Mouse (Mus musculus) embryonic facial prominence, embryonic 14.5 days (tissue): ENCODE data around the gene Klhl26. TPM values are rescaled to one million over a fixed set of nuclear protein-coding genes. Genes with fewer than 3 reads are reported as not detected.

Experiments used
- ATAC-seq: fragments of 200-750 bp; cut with Nextera tagmentation; 2 replicates; pipeline ENCODE4 v1.8.0; 2017; ENCODE audit warnings: low read depth, moderate number of reproducible peaks, moderate TSS enrichment
- DNase-seq: peaks from one replicate; pipeline ENCODE4 v3.0.0-alpha.2; 2015; ENCODE audit warnings: low spot score
- H3K27ac ChIP-seq: fragments of 300-500 bp; sonication (generic); replicated peaks from 2 replicates; pipeline ENCODE4 v1.5.1; 2014; ENCODE audit warnings: low read depth, mild to moderate bottlenecking, low read length, moderate library complexity
- H3K27me3 ChIP-seq: fragments of 300-500 bp; sonication (generic); replicated peaks from 2 replicates; pipeline ENCODE4 v1.6.1; 2014; ENCODE audit warnings: low read length; ENCODE audit not compliant: control insufficient read depth, insufficient read depth
- H3K36me3 ChIP-seq: fragments of 300-500 bp; sonication (generic); 2 replicates; pipeline ENCODE4 v1.6.1; 2014; ENCODE audit warnings: low read length, mixed read lengths; ENCODE audit not compliant: control insufficient read depth, insufficient read depth
- H3K4me1 ChIP-seq: fragments of 300-500 bp; sonication (generic); 2 replicates; pipeline ENCODE4 v1.6.1; 2014; ENCODE audit warnings: antibody characterized with exemption, low read length; ENCODE audit not compliant: control insufficient read depth, insufficient read depth
- H3K4me2 ChIP-seq: fragments of 300-500 bp; sonication (generic); 2 replicates; pipeline ENCODE4 v1.6.1; 2014; ENCODE audit warnings: low read depth, mild to moderate bottlenecking, low read length, moderate library complexity, mixed read lengths
- H3K4me3 ChIP-seq: fragments of 300-500 bp; sonication (generic); 2 replicates; pipeline ENCODE4 v1.5.1; 2014; ENCODE audit warnings: low read depth, mild to moderate bottlenecking, low read length
- H3K9ac ChIP-seq: fragments of 300-500 bp; sonication (generic); 2 replicates; pipeline ENCODE4 v1.6.1; 2014; ENCODE audit warnings: low read depth, mild to moderate bottlenecking, low read length, moderate library complexity, mixed read lengths
- H3K9me3 ChIP-seq: fragments of 300-500 bp; sonication (generic); 2 replicates; pipeline ENCODE4 v1.6.1; 2016; ENCODE audit warnings: low read length; ENCODE audit not compliant: control insufficient read depth
- WGBS: fragments of 180-500 bp; shearing (Covaris S2); extraction: QIAGEN DNeasy Blood & Tissue Kit; methylation state at CpG from one replicate; pipeline ENCODE4 v1.1.7; 2014; 5-methylcytosine and 5-hydroxymethylcytosine counted together
- polyA plus RNA-seq: library from polyadenylated mRNA; unstranded; fragments of >200 nt; fragmentation: Nextera tagmentation; extraction: Ambion mirVana; gene quantifications from 2 replicates; pipeline ENCODE4 v1.2.1, GENCODE M21; 2014

Klhl26 gene
- polyA plus RNA-seq, 1 experiment from 2014 or later, result 18.7 TPM

GRCm38 (mm10) chr8:70408301-70408700 is 68.5 kb downstream of the Klhl26 start:
- peak; percentile 86 for ATAC-seq
- Histone ChIP-seq H3K9ac (no peak overlapping the region), H3K4me3 (no peak overlapping the region), H3K4me1 (peaks cover 33% of the 10 kb centered on the region), H3K27me3 (no peaks in the 10 kb centered on the region), H3K9me3 (no peaks in the 10 kb centered on the region; the same call in 1 of the 2 replicates), H3K36me3 (peaks cover 8% of the 10 kb centered on the region), H3K4me2 (no peak overlapping the region), H3K27ac (peak overlapping the region; percentile 77)
- WGBS, result 54% methylated on average over 5 of the region's 6 CpGs
- DNase-seq, result peak; percentile 91

- Histone ChIP-seq H3K27ac (peak overlapping the region; percentile 25; the same call in 1 of the 2 replicates), H3K4me3 (no peak overlapping the region), H3K27me3 (no peaks in the 10 kb centered on the region), H3K9me3 (no peaks in the 10 kb centered on the region; the same call in 1 of the 2 replicates), H3K36me3 (peaks cover 12% of the 10 kb centered on the region), H3K4me1 (peaks cover 33% of the 10 kb centered on the region), H3K9ac (no peak overlapping the region), H3K4me2 (no peak overlapping the region)
- DNase-seq (peak; percentile 60), ATAC-seq (peak; percentile 50)
- WGBS, result 70% methylated on average over 10 of the region's 11 CpGs
Measured at GRCm38 (mm10) chr8:70406427-70407069, 70.2 kb downstream of the Klhl26 start.

- Histone ChIP-seq H3K4me3 (no peak overlapping the region), H3K27me3 (no peaks in the 10 kb centered on the region), H3K27ac (no peak overlapping the region), H3K9ac (no peak overlapping the region), H3K36me3 (peaks cover 15% of the 10 kb centered on the region), H3K4me2 (no peak overlapping the region), H3K4me1 (peaks cover 33% of the 10 kb centered on the region), H3K9me3 (no peaks in the 10 kb centered on the region; the same call in 1 of the 2 replicates)
- DNase-seq (no peak), ATAC-seq (no peak)
- WGBS, result 39% methylated on average over 7 of the region's 7 CpGs
Measured at GRCm38 (mm10) chr8:70405189-70405588, 71.6 kb downstream of the Klhl26 start.

- no peak for DNase-seq
- no peaks in the 10 kb centered on the region; the same call in 1 of the 2 replicates for H3K9me3 ChIP-seq
- no peak overlapping the region for H3K9ac ChIP-seq
- H3K4me2 ChIP-seq, result no peak overlapping the region
- H3K4me3 ChIP-seq, result no peak overlapping the region
- H3K27me3 ChIP-seq, result no peaks in the 10 kb centered on the region
- peaks cover 21% of the 10 kb centered on the region for H3K36me3 ChIP-seq
- peaks cover 28% of the 10 kb centered on the region for H3K4me1 ChIP-seq
- WGBS, result 87% methylated on average over 3 of the region's 3 CpGs
- no peak overlapping the region for H3K27ac ChIP-seq
- ATAC-seq, result no peak
Measured at GRCm38 (mm10) chr8:70404212-70404611, 72.6 kb downstream of the Klhl26 start.

Other genes with a start within 250 kb of the Klhl26 start
- gene Sugp2, start 242.7 kb downstream of the Klhl26 start, polyA plus RNA-seq, result 27.1 and 32.7 TPM in 2 replicates
- 28.8 and 33.4 TPM in 2 replicates for gene Armc6, start 242.5 kb downstream of the Klhl26 start, polyA plus RNA-seq
- 26.8 and 37.3 TPM in 2 replicates for gene Homer3, start 194.1 kb downstream of the Klhl26 start, polyA plus RNA-seq
- gene Ddx49, start 174.5 kb downstream of the Klhl26 start, polyA plus RNA-seq, result 47.4 and 49.2 TPM in 2 replicates
- 314 and 345 TPM in 2 replicates for gene Cope, start 174.4 kb downstream of the Klhl26 start, polyA plus RNA-seq
- gene Cers1, start 161.2 kb downstream of the Klhl26 start, polyA plus RNA-seq, result 10.0 and 10.7 TPM in 2 replicates
- gene Gdf1, start 147.2 kb downstream of the Klhl26 start, polyA plus RNA-seq, result 1.7 TPM in 1 of 2 replicates, not detected in the other
- gene Upf1, start 123.7 kb downstream of the Klhl26 start, polyA plus RNA-seq, result 18.9 and 19.1 TPM in 2 replicates
- 9.5 and 9.9 TPM in 2 replicates for gene Comp, start 103.4 kb downstream of the Klhl26 start, polyA plus RNA-seq
- 19.3 and 22.1 TPM in 2 replicates for gene Crtc1, start 37.4 kb downstream of the Klhl26 start, polyA plus RNA-seq
- 10.2 and 14.5 TPM in 2 replicates for gene Tmem59l, start 10.4 kb upstream of the Klhl26 start, polyA plus RNA-seq
- gene Crlf1, start 16.2 kb upstream of the Klhl26 start, polyA plus RNA-seq, result 67.3 and 68.1 TPM in 2 replicates
- gene Rex1bd, start 29.8 kb upstream of the Klhl26 start, polyA plus RNA-seq, result 144 and 148 TPM in 2 replicates
- gene Uba52, start 33.8 kb upstream of the Klhl26 start, polyA plus RNA-seq, result 991 and 1,091 TPM in 2 replicates
- gene Fkbp8, start 50.8 kb upstream of the Klhl26 start, polyA plus RNA-seq, result 202 and 234 TPM in 2 replicates
- 51.0 and 59.8 TPM in 2 replicates for gene Kxd1, start 51.0 kb upstream of the Klhl26 start, polyA plus RNA-seq
- gene Ell, start 62.5 kb upstream of the Klhl26 start, polyA plus RNA-seq, result 17.3 and 21.7 TPM in 2 replicates
- gene Isyna1, start 117.4 kb upstream of the Klhl26 start, polyA plus RNA-seq, result 94.5 and 107 TPM in 2 replicates
- 120 and 132 TPM in 2 replicates for gene Ssbp4, start 131.9 kb upstream of the Klhl26 start, polyA plus RNA-seq
- 1.8 and 2.3 TPM in 2 replicates for gene Lrrc25, start 139.2 kb upstream of the Klhl26 start, polyA plus RNA-seq
- gene Gdf15, start 155.5 kb upstream of the Klhl26 start, polyA plus RNA-seq, result 0.28 and 0.29 TPM in 2 replicates
- 59.8 and 62.7 TPM in 2 replicates for gene Pgpep1, start 183.4 kb upstream of the Klhl26 start, polyA plus RNA-seq
- 199 and 223 TPM in 2 replicates for gene Lsm4, start 196.3 kb upstream of the Klhl26 start, polyA plus RNA-seq
- 103 and 121 TPM in 2 replicates for gene Jund, start 222.0 kb upstream of the Klhl26 start, polyA plus RNA-seq
- gene Iqcn, start 226.5 kb upstream of the Klhl26 start, polyA plus RNA-seq, result not detected in 2 replicates
- gene Gm3336, start 241.6 kb upstream of the Klhl26 start, polyA plus RNA-seq, result not detected in 2 replicates
- gene Pde4c, start 246.8 kb upstream of the Klhl26 start, polyA plus RNA-seq, result 0.16 and 0.22 TPM in 2 replicates